Mouse (Mus musculus) megakaryocyte, embryonic 14.5 days (primary cell): Measurements from ENCODE around the gene Gtdc1.

Source experiments
- FLI1 ChIP-seq: IDR thresholded peaks from 2 replicates; pipeline ENCODE4 v1.6.1; 2012; ENCODE audit warnings: low read length, inconsistent platforms, mixed read lengths
- GATA1 ChIP-seq: IDR thresholded peaks from 3 replicates; pipeline ENCODE4 v1.6.1; 2012; ENCODE audit warnings: mixed read lengths, low read length, inconsistent platforms, borderline replicate concordance

GRCm38 (mm10) chr2:44960561-44960960 lies 33.1 kb upstream of the Gtdc1 start:
- TF ChIP-seq GATA1 (no peak), FLI1 (no peak)
